Mouse (Mus musculus): Measurements from ENCODE around the gene Pus3.
A peak's percentile ranks its signal among the peaks of the same experiment; 100 is the strongest.
"Not testable (repeated sequence)": the region's sequence is repeated elsewhere in the genome, so short reads cannot be mapped to it uniquely, and the experiment has no call there.

Gene Pus3

DNA sequence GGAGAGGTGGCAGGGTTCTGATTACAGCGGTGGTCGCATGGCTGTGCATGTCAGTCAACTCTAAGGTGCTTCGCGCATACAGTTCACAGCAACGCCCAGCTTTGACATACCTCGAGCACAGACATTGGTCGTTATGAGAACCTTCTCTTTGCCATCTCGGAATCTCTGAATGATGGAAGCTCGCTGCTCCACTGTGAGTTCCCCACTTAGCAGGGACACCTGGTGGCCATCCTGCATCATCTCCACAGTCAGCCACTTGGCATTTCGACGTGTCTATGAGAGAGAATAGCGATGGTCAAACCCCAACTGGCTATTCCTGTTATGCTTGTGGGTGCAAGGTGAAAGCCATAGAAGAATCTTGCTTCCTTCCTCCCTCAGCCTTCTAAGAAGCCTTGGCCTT is 12.7 kb upstream of the Pus3 start:
- DNase-seq (ENCODE audit: low spot score), result no peak

GRCm38 (mm10) chr9:35546745-35547144 is 11.7 kb upstream of the Pus3 start:
- DNase-seq (ENCODE audit: low spot score), result no peak

GRCm38 (mm10) chr9:35548455-35548854 is 9.9 kb upstream of the Pus3 start:
- no peak for DNase-seq (ENCODE audit: low spot score)

- DNase-seq (ENCODE audit: low spot score), result no peak
Measured at GRCm38 (mm10) chr9:35556494-35557102, 1.8 kb upstream of the Pus3 start.

DNA sequence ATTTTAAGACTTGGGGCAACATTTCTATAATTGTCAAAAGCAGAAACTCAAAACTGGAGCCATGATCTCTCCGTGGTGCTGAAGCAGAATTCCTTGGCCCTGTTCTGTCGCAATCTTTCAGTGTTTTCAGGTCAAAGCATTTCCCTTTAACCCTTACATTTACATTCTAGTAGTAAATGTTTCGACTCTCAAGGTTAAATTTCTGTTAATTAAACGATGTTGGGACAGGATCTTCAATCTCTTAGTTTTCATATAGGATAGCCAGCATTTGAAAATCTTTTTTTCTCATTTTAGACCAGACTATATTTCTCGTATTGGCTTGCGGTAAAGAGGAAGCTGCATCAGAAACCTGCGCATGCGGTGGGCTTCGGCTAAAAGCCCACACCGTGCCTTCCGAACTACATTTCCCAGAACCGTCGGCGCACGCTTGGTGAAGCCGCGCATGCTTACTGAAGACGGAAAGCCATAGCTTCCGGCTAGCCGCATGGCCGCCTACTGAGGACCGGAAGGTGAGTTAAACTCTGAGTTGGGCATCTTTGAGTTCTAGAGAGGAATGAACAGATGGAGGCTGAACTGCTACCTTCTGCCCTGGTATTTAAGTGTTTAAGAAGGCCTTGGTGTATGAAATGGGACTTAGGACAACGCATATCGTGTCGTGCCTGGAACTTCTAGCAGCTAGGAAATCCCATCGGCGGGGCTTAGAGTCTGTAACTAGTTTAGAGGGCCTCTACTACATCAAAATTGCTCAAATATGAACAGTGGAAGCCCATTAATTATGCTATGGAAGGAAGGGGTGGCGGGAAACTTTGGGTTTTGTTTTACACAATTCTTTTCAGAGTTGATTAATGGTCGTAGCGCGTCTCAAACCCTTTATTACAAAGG is 855 bp downstream of the Pus3 start:
- DNase-seq (ENCODE audit: low spot score), result peak; percentile 70

DNA sequence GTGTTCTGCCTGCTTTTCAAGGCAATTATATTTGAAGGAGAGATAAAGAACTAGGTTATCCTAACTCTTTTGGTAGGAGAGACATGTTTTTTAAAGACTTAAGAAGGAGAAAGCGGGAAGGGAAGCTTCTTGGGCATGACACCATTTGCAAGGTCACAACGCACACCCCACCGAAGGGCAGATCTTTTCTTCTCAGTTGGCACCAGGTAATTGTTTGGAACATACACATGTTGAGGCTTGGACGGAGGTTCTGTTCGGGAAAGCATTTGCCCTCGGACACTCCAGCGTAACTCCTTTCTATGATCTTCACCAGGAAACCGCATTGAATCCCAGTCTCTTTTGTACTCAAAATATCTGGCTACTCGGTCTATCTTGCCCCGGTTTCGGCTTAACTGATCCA is 2.7 kb downstream of the Pus3 start:
- no peak for DNase-seq (ENCODE audit: low spot score)

GRCm38 (mm10) chr9:35561583-35561982 is 3.2 kb downstream of the Pus3 start:
- DNase-seq (ENCODE audit: low spot score), result no peak

- no peak for DNase-seq (ENCODE audit: low spot score)
Measured at GRCm38 (mm10) chr9:35564536-35565240, 6.3 kb downstream of the Pus3 start.

DNA sequence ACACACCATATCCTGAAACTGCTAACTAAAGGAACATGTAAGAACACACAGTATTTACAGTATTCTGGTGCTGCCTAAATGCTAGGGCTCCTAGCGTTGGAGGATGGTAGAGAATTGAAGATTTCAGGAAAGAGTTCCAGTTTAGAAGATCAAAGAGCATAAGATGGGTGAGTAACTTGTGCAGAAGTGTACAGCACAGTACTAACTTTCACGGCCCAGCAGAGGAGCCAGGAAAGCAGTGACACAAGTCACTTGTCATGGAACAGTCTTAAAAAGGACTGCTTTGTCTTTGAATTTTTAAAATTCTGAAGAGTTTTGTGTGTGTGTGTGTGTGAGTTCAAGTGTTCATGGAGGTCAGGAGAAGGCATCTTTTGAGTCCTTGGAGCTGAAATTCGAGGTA is 9.6 kb downstream of the Pus3 start:
- DNase-seq (ENCODE audit: low spot score), result no peak

GRCm38 (mm10) chr9:35569571-35570534 is 11.5 kb downstream of the Pus3 start, which contains the start of the genes Pate2 and Hyls1:
Gene Pate2 (plus strand): TSS chr9:35570284.
Gene Hyls1 (minus strand): TSS chr9:35570398.
- DNase-seq (ENCODE audit: low spot score), result peak; percentile 90

DNA sequence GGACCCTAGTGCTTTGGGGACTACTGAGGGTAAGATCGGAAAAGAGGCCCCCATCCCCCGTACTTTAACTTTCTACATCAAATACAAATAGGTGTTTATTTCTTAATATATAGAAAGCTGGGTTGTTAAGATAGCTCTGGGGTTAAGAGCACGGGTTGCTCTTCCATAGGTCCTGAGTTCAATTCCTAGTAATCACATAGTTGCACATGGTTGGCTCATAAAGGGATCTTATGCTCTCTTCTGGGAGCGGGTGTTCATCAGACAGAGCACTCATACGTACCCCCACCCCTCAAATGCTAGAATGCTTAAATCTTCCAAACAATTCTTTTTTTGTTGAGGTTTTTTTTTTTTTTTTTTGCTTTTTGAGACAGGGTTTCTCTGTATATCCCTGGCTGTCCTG is 12.3 kb downstream of the Pus3 start:
- DNase-seq (ENCODE audit: low spot score), result no peak

GRCm38 (mm10) chr9:35574416-35574815 is 16.0 kb downstream of the Pus3 start:
- no peak for DNase-seq (ENCODE audit: low spot score)

DNA sequence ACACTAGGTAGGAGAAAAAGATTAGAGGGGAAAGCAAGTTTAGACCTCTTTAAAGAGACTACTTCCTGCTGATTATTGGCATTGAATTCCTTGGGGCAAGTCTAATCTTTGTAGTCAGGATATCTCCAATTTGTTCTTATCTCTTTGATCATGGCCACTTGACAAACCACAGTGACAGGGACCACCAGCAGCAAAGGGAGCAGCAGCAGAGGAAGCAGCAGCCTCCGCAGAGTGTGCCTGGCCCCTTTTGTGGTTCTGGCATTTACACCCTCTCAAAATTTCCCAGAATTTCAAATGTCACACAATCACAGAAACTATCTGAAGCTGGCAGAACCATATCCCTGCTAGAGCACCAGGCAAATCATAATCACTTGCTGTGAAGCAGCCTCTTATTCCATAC is 29.3 kb downstream of the Pus3 start:
- no peak for DNase-seq (ENCODE audit: low spot score)

- DNase-seq (ENCODE audit: low spot score), result no peak
Measured at GRCm38 (mm10) chr9:35592903-35593302, 34.5 kb downstream of the Pus3 start.

DNA sequence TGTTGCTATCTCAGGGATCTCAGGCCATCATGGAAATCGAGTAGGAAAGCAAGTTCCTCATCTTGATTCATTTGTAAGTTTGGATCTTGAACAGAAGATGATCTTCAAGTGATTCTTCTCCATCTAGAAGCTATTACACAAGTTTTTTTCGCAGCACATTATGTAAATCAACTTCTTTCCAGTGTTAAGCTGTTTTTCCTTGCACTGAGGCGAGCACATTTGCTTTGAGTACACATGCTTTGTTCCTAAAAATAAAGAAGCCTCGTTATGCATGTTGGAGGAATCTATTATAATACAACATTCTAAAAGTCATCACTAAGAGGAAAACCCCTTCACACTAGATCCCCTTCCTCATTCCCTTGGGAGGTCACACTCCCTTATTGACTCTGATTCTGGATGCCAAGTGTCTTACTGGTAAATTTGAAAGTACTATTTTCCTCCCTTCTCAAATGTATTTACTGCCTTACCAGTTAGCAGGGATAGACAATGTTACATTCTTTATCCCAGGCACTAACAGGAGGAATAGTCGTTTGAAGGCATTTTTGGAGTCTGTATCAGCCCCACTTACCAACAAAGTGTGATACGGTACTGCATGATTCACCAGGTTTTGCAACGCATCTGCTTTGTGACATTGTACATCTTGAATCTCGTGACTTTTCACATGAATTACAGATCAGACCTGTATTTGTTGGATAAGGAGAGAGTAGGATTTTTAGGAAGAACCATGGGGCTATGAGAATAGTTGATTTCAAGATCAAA is 49.4 kb downstream of the Pus3 start:
- DNase-seq (ENCODE audit: low spot score), result no peak

DNA sequence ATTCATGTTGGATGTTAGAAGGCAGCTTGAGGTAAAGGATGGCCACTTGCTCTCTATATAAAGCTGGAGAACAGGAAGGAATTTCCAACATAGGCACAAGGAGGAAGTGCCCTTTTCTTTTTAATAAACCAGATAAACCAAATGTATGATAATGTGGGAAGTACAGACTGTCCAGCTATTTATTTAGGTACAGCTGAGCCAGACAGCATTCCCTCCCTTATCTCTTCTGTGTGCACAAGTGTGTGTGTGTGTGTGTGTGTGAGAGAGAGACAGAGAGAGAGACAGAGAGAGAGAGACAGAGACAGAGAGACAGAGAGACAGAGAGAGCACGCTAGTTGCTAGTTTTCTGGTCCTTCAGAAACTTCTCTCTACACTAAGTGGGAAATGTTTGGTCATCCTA is 53.4 kb downstream of the Pus3 start, which contains the start of gene Pate4:
Gene Pate4, minus strand, starts transcription at position 101 of the 400 bp plus-strand sequence.
- DNase-seq (ENCODE audit: low spot score), result no peak

DNA sequence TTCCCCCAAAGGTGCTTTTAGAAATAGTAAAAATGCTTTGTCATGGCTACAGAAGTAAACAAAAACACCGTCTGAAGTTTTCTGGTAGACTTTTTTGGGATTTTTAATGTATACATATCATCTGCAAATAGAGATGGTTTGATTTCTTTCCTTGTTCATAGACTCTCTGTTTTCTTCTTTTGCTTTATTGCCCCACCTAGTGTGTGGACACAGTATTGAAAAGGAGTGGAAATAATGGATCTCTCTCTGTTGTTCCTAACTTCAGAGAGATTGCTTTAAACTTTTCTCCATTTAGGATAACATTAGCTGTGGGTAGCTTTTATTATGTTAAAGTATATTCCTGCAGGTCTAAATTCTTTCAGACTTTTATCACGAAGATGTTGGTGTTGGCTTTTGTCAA is 55.6 kb downstream of the Pus3 start:
- DNase-seq (ENCODE audit: low spot score), result no peak

GRCm38 (mm10) chr9:35616784-35617183 is 58.4 kb downstream of the Pus3 start:
- not testable (repeated sequence) for DNase-seq (ENCODE audit: low spot score)

All from ovary, postnatal 36 days (tissue).